Mouse (Mus musculus): ENCODE measurements around the gene Kcnma1. TPM values are rescaled to one million over a fixed set of nuclear protein-coding genes. Genes with fewer than 3 reads are reported as not detected.

Gene Kcnma1
- polyA plus RNA-seq, 1 experiment from 2014 or later, result 6.0 TPM

DNA sequence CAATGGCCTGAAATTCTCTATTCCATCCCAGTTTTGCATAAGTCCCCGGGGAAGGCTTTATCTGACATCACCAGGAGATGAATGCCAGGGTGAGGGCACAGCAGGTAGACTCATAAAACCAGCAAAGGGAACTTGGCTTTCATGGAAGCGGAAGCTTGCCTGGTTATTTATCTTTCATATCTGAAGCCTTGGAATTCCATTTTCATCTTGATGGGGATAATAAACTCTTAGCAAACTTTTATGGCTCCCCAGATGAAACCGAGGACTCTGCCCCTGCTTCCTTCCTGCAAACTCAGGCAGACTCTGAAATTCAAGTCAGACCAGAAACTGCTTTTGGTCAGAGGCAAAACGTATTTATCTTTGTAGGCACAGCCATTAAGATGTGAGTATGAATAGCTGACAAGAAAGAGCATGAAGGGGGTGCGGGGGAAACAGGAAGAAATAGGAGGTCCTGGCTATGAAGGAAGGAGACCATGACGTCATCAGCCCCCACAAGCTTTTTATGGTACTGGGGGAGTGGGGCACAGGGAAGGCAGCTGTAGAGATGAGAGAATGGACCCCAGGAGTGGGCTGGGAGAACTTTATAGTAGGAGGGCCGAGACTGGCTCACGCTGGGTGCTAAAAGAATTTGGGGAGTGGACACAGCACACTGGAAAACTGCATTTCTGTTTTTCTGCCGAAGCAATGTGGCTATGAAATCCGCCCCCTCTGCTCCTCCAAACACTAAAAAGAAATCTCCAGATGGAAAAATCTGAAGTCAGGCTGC lies 228.2 kb downstream of the Kcnma1 start:
- Histone ChIP-seq H3K9ac (ENCODE audit: low read depth, low read length) (0 out of 2 replicates have a peak overlapping the region, but pooled peaks have one; percentile 26), H3K36me3 (ENCODE audit: control insufficient read depth, insufficient read depth, low read length) (no peaks in the 10 kb centered on the region), H3K27me3 (replicated peaks; ENCODE audit: control insufficient read depth, insufficient read depth, low read length) (no peaks in the 10 kb centered on the region), H3K4me1 (ENCODE audit: control insufficient read depth, insufficient read depth, low read length) (peaks cover 14% of the 10 kb centered on the region; the same call in 1 of the 2 replicates), H3K4me2 (ENCODE audit: low read depth, low read length) (peak overlapping the region; percentile 37), H3K4me3 (ENCODE audit: low read length) (0 out of 2 replicates have a peak overlapping the region, but pooled peaks have one; percentile 5), H3K9me3 (ENCODE audit: control insufficient read depth, low read length) (no peaks in the 10 kb centered on the region), H3K27ac (ENCODE audit: low read length) (peak overlapping the region; percentile 93)
- WGBS, result 34% methylated on average over 10 of the region's 10 CpGs
- peak; percentile 79 for ATAC-seq

DNA sequence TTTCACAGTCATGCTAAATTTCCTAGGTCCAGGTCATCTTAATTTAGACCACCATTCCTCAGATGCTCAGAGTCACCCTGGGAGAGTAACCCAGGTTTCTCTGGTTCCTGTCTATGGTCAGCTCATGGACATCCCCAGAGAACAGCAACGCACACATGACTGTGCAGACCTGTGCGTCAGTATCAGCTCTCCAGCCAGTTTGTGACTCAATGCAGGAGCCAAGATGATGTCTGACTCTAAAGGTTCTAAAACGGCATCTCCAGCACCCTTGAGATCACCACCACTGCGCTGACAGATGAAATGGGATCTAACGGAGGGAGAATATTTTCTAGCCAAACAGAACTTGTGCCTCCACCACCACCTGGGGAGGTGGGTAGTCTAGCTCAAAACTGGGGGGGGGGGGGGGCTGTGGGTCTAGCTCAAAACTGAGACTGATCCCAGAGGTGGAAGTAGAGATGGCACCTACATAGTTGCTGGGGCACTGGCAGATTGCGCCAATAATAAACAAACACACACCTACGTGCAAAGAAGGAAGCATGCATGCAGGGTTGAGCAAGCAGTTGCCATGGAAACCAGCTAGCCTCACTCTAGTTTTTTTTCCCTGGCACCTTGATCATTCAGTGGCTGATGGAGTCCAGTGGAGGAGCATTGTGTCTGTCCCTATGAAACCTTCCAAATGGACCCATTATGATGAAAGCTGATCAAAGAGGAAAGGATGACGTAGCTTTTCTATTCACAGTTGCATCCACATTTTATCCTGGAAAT lies 231.3 kb downstream of the Kcnma1 start:
- Histone ChIP-seq H3K36me3 (ENCODE audit: control insufficient read depth, insufficient read depth, low read length) (no peaks in the 10 kb centered on the region), H3K27ac (ENCODE audit: low read length) (no peak overlapping the region), H3K4me2 (ENCODE audit: low read depth, low read length) (no peak overlapping the region), H3K4me3 (ENCODE audit: low read length) (no peak overlapping the region), H3K9ac (ENCODE audit: low read depth, low read length) (no peak overlapping the region), H3K27me3 (replicated peaks; ENCODE audit: control insufficient read depth, insufficient read depth, low read length) (no peaks in the 10 kb centered on the region), H3K4me1 (ENCODE audit: control insufficient read depth, insufficient read depth, low read length) (peaks cover 14% of the 10 kb centered on the region; the same call in 1 of the 2 replicates), H3K9me3 (ENCODE audit: control insufficient read depth, low read length) (no peaks in the 10 kb centered on the region)
- ATAC-seq, result no peak
- 73% methylated on average over 8 of the region's 8 CpGs for WGBS

DNA sequence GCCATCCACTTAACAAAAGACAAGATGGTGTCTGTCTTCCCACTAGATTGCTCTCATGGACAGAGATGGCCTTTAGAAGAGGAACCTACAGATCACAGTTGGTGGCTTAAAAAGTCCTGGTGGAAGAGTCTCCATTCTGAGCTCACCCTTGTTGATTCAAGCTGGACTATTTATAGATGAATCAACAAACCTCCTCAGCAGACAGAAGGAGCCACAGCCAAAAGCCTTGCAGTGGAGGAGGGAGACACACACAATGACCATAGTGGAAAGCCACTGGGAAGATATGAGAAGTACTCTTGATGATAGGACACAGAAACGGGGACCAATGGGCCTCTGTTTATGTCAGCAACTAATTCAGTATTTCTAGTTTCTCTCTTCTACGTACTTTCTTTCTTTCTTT lies 239.7 kb downstream of the Kcnma1 start:
- H3K27me3 ChIP-seq (replicated peaks; ENCODE audit: control insufficient read depth, insufficient read depth, low read length), result no peaks in the 10 kb centered on the region
- H3K4me2 ChIP-seq (ENCODE audit: low read depth, low read length), result no peak overlapping the region
- no peak overlapping the region for H3K4me3 ChIP-seq (ENCODE audit: low read length)
- 64% methylated on average over 2 of the region's 2 CpGs for WGBS
- H3K4me1 ChIP-seq (ENCODE audit: control insufficient read depth, insufficient read depth, low read length), result peaks cover 3% of the 10 kb centered on the region; the same call in 1 of the 2 replicates
- no peaks in the 10 kb centered on the region for H3K9me3 ChIP-seq (ENCODE audit: control insufficient read depth, low read length)
- H3K9ac ChIP-seq (ENCODE audit: low read depth, low read length), result no peak overlapping the region
- H3K36me3 ChIP-seq (ENCODE audit: control insufficient read depth, insufficient read depth, low read length), result no peaks in the 10 kb centered on the region
- no peak overlapping the region for H3K27ac ChIP-seq (ENCODE audit: low read length)
- ATAC-seq, result no peak

DNA sequence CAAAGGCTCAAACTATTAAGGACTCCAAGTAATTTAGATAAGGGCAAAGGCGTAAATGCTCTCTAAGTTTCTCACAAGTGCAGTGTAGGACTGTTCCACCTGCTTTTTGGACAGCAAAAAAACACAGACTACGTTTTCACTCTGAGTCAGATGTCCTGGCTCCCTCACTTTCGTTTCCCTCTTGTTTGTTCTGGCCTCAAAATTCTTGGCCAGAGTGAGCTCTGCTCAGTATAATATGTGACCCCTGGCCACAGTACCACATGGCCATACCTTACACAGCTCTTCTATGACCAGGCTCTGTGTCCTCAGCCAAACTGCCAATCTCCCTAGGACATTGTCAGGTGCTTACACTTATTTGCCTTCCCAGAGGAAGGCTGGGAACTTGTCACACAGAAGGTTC lies 241.6 kb downstream of the Kcnma1 start:
- no peak for ATAC-seq
- Histone ChIP-seq H3K36me3 (ENCODE audit: control insufficient read depth, insufficient read depth, low read length) (no peaks in the 10 kb centered on the region), H3K4me1 (ENCODE audit: control insufficient read depth, insufficient read depth, low read length) (peaks cover 3% of the 10 kb centered on the region; the same call in 1 of the 2 replicates), H3K4me2 (ENCODE audit: low read depth, low read length) (no peak overlapping the region), H3K27ac (ENCODE audit: low read length) (no peak overlapping the region), H3K9ac (ENCODE audit: low read depth, low read length) (no peak overlapping the region), H3K9me3 (ENCODE audit: control insufficient read depth, low read length) (no peaks in the 10 kb centered on the region), H3K4me3 (ENCODE audit: low read length) (no peak overlapping the region), H3K27me3 (replicated peaks; ENCODE audit: control insufficient read depth, insufficient read depth, low read length) (no peaks in the 10 kb centered on the region)
- 53% methylated on average over 3 of the region's 3 CpGs for WGBS

DNA sequence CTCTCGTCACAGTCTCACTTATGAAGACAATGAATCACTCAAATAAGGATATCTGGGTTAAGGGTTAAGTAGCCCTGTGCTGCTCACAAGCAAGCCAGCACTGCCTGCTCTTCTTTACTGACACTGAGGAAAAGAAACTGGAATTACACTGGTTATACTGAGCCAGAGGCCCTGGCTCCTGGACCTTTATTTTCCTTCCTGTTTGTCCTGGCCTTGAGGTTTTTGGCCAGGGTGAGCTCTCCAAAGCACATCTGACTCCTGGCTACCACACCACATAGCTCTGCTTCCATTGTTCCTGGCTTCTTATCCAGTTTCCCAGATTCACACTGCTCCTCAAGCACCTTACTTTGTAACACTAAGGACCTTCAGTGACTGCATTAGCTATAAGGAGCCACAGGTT lies 242.5 kb downstream of the Kcnma1 start:
- no peak overlapping the region for H3K9ac ChIP-seq (ENCODE audit: low read depth, low read length)
- WGBS, result 65% methylated on average over 1 of the region's 1 CpGs
- no peak overlapping the region for H3K4me2 ChIP-seq (ENCODE audit: low read depth, low read length)
- no peaks in the 10 kb centered on the region for H3K27me3 ChIP-seq (replicated peaks; ENCODE audit: control insufficient read depth, insufficient read depth, low read length)
- H3K36me3 ChIP-seq (ENCODE audit: control insufficient read depth, insufficient read depth, low read length), result no peaks in the 10 kb centered on the region
- ATAC-seq, result no peak
- no peak overlapping the region for H3K27ac ChIP-seq (ENCODE audit: low read length)
- H3K9me3 ChIP-seq (ENCODE audit: control insufficient read depth, low read length), result no peaks in the 10 kb centered on the region
- H3K4me1 ChIP-seq (ENCODE audit: control insufficient read depth, insufficient read depth, low read length), result peaks cover 3% of the 10 kb centered on the region; the same call in 1 of the 2 replicates
- no peak overlapping the region for H3K4me3 ChIP-seq (ENCODE audit: low read length)

DNA sequence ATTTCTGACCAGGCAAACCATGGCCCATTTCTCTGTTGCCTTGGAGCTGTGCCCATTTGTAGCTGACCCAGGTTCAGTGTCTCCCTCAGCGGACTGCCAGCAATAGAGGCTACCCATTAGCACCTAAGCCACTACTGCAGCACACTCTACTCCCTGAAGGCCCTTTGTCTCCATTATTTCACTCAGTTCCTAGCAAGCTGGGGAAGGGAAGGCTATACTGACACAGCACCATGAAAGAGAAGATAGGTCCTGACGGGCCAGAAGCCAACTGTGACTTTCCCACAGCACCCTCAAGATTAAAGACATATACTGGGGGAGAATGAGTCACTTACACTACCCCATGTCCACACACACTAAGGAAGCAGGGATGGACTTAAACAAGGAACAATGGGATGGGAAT lies 251.8 kb downstream of the Kcnma1 start:
- no peak for ATAC-seq
- Histone ChIP-seq H3K4me1 (ENCODE audit: control insufficient read depth, insufficient read depth, low read length) (no peaks in the 10 kb centered on the region), H3K9me3 (ENCODE audit: control insufficient read depth, low read length) (no peaks in the 10 kb centered on the region), H3K27ac (ENCODE audit: low read length) (no peak overlapping the region), H3K27me3 (replicated peaks; ENCODE audit: control insufficient read depth, insufficient read depth, low read length) (no peaks in the 10 kb centered on the region), H3K9ac (ENCODE audit: low read depth, low read length) (no peak overlapping the region), H3K4me3 (ENCODE audit: low read length) (no peak overlapping the region), H3K4me2 (ENCODE audit: low read depth, low read length) (no peak overlapping the region), H3K36me3 (ENCODE audit: control insufficient read depth, insufficient read depth, low read length) (no peaks in the 10 kb centered on the region)
- 84% methylated on average over 2 of the region's 2 CpGs for WGBS

DNA sequence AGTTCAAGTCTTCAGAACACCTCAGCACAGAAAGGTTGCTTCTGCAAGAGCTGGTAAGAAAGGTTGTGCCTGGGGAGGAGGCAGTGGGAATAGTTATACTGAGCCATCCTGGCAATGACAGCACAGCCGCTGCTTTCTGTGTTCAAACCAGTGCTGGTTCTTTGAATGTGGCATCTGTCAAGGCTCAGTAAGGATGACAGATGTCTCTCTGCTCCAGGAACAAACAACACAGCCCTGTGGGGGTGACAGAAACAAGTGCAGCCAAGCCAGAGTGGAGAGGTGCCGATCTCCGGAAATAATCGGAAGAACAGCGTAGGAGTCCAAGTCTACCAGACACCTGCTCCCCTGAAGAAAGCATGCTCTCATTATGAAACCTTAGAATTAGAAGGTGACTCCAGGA lies 254.7 kb downstream of the Kcnma1 start:
- no peak overlapping the region for H3K4me3 ChIP-seq (ENCODE audit: low read length)
- no peaks in the 10 kb centered on the region for H3K9me3 ChIP-seq (ENCODE audit: control insufficient read depth, low read length)
- H3K36me3 ChIP-seq (ENCODE audit: control insufficient read depth, insufficient read depth, low read length), result no peaks in the 10 kb centered on the region
- WGBS, result 86% methylated on average over 5 of the region's 5 CpGs
- H3K4me2 ChIP-seq (ENCODE audit: low read depth, low read length), result no peak overlapping the region
- H3K9ac ChIP-seq (ENCODE audit: low read depth, low read length), result no peak overlapping the region
- H3K27ac ChIP-seq (ENCODE audit: low read length), result no peak overlapping the region
- no peak for ATAC-seq
- no peaks in the 10 kb centered on the region for H3K27me3 ChIP-seq (replicated peaks; ENCODE audit: control insufficient read depth, insufficient read depth, low read length)
- no peaks in the 10 kb centered on the region for H3K4me1 ChIP-seq (ENCODE audit: control insufficient read depth, insufficient read depth, low read length)

DNA sequence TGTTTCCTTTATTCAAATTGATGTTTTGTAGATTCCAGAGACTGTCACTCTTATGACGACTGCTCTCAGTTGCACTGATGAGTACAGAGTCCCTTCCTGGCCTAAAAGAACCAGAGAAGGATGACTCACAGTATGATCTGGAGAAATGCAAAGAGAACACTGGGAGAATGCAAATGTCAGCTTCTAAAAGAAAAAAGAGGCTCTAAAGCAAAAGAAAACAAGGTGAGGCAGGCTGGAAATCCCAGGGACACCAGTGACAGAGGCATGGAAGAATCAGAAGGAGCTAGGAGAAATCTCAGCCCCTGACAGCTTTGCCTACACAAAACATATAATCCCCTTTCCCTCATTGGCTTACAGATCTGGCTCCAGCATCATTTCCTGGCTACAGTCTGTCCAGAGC lies 255.9 kb downstream of the Kcnma1 start:
- H3K27ac ChIP-seq (ENCODE audit: low read length), result no peak overlapping the region
- WGBS, result 61% methylated on average over 1 of the region's 1 CpGs
- no peaks in the 10 kb centered on the region for H3K36me3 ChIP-seq (ENCODE audit: control insufficient read depth, insufficient read depth, low read length)
- no peak for ATAC-seq
- H3K4me1 ChIP-seq (ENCODE audit: control insufficient read depth, insufficient read depth, low read length), result no peaks in the 10 kb centered on the region
- no peak overlapping the region for H3K9ac ChIP-seq (ENCODE audit: low read depth, low read length)
- no peak overlapping the region for H3K4me2 ChIP-seq (ENCODE audit: low read depth, low read length)
- H3K4me3 ChIP-seq (ENCODE audit: low read length), result no peak overlapping the region
- no peaks in the 10 kb centered on the region for H3K27me3 ChIP-seq (replicated peaks; ENCODE audit: control insufficient read depth, insufficient read depth, low read length)
- H3K9me3 ChIP-seq (ENCODE audit: control insufficient read depth, low read length), result no peaks in the 10 kb centered on the region

DNA sequence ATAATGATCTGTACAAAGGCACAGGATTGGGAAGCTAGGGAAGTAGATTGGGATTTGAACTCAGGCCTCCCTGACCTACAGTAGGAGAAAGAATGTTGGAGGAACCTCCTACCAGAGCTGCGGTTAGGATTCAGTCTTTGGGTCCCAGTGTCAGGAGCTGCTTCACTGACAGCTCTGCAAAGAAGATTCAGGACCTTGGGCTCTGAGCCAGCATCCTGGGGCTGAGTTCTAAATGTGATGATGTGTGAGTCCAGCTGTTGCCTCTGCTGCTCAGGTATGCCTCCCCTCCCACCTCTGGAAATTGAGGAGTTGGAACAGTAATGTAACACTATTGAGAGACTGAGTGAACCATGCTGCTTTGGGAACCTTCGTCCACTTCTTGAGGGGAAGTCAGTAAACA lies 266.3 kb downstream of the Kcnma1 start:
- Histone ChIP-seq H3K4me2 (ENCODE audit: low read depth, low read length) (no peak overlapping the region), H3K4me3 (ENCODE audit: low read length) (no peak overlapping the region), H3K27me3 (replicated peaks; ENCODE audit: control insufficient read depth, insufficient read depth, low read length) (no peaks in the 10 kb centered on the region), H3K27ac (ENCODE audit: low read length) (no peak overlapping the region), H3K9ac (ENCODE audit: low read depth, low read length) (no peak overlapping the region), H3K36me3 (ENCODE audit: control insufficient read depth, insufficient read depth, low read length) (no peaks in the 10 kb centered on the region), H3K9me3 (ENCODE audit: control insufficient read depth, low read length) (no peaks in the 10 kb centered on the region), H3K4me1 (ENCODE audit: control insufficient read depth, insufficient read depth, low read length) (no peaks in the 10 kb centered on the region)
- ATAC-seq, result no peak
- WGBS, result 76% methylated on average over 2 of the region's 2 CpGs
